Mouse (Mus musculus) thymus, adult 2 months (tissue): ENCODE results near the gene Heg1. TPM values are rescaled to one million over a fixed set of nuclear protein-coding genes. Genes with fewer than 3 reads are reported as not detected.

ENCODE experiments used
- DNase-seq: peaks from one replicate; pipeline ENCODE4 v3.0.0; 2021
- H3K27ac ChIP-seq: fragments of 200-500 bp; 2 replicates; pipeline ENCODE4 v1.5.1; 2012; ENCODE audit warnings: low read length, control low read depth; ENCODE audit not compliant: control insufficient read depth, insufficient read depth
- H3K27me3 ChIP-seq: fragments of 200-500 bp; 2 replicates; pipeline ENCODE4 v1.6.1; 2012; ENCODE audit warnings: mild to moderate bottlenecking, low read length, moderate library complexity, mixed read lengths; ENCODE audit not compliant: control insufficient read depth, insufficient read depth
- H3K36me3 ChIP-seq: fragments of 200-500 bp; 2 replicates; pipeline ENCODE4 v1.6.1; 2012; ENCODE audit warnings: mild to moderate bottlenecking, low read length, moderate library complexity; ENCODE audit not compliant: control insufficient read depth, insufficient read depth
- H3K4me1 ChIP-seq: fragments of 200-500 bp; replicated peaks from 2 replicates; pipeline ENCODE4 v1.6.1; 2012; ENCODE audit warnings: low read length; ENCODE audit not compliant: control insufficient read depth, insufficient read depth
- H3K4me3 ChIP-seq: fragments of 200-500 bp; 2 replicates; pipeline ENCODE4 v1.5.1; 2012; ENCODE audit warnings: mild to moderate bottlenecking, low read length, control low read depth, moderate library complexity; ENCODE audit not compliant: control insufficient read depth, insufficient read depth
- CTCF ChIP-seq: fragments of 200-500 bp; IDR thresholded peaks from 2 replicates; pipeline ENCODE4 v1.5.1; 2012; ENCODE audit warnings: mild to moderate bottlenecking, control low read depth, low read length, moderate library complexity, borderline replicate concordance; ENCODE audit not compliant: control insufficient read depth, poor library complexity, insufficient read depth; ENCODE audit errors: extremely low read depth
- POLR2A ChIP-seq: fragments of 200-500 bp; IDR thresholded peaks from 2 replicates; pipeline ENCODE4 v1.6.1; 2012; ENCODE audit warnings: mild to moderate bottlenecking, low read length, control low read depth, moderate library complexity; ENCODE audit not compliant: control insufficient read depth, poor library complexity, insufficient read depth; ENCODE audit errors: extremely low read depth
- WGBS: fragments of 180-500 bp; shearing (Covaris S2); methylation state at CpG from one replicate; pipeline ENCODE4 v1.1.7; 2018; 5-methylcytosine and 5-hydroxymethylcytosine counted together
- polyA plus RNA-seq: library from polyadenylated mRNA; depleted of rRNA; stranded (reverse); fragments of >200 nt; gene quantifications from 2 replicates; pipeline ENCODE4 v1.2.3, GENCODE M21; 2012; rRNA removed

The Heg1 gene
- polyA plus RNA-seq, 1 experiment, result 39.1 TPM

DNA sequence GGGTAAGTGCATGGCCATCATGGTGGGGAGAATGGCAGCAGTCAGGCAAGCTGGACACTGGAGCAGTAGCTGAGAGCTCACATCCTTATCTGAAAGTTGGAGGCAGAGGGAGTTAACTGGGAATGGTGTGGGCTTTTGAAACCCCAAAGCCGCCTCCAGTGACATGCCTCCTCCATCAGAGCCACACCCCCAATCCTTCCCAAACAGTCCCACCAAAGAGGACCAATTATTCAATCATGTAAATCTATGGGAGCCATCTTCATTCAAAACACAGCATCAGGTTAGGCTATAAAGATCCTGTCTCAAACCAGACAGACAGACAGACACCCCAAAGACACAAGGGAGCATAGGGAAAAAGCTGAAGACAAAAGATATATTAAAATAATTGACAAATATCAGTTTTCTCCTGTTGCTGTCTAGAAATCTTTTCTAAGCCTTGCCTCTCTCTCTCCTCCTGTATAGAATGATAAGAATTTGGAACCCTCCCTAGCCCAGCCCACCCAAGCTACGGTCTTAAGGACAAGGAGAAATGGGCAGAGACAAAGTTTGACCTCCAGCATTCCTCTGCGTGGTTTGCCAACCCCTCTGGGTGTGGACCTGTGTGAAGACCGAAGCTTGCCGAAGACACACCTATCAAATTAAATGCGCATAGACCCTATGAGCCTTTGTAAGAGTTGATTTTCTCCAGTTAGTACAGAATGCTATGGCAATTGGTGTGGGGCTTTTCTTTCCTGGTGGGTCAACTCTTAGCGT lies 134.4 kb downstream of the Heg1 start:
- Histone ChIP-seq H3K27me3 (no peaks in the 10 kb centered on the region), H3K27ac (no peak overlapping the region), H3K36me3 (no peaks in the 10 kb centered on the region), H3K4me1 (no peaks in the 10 kb centered on the region), H3K4me3 (no peak overlapping the region)
- WGBS, result 96% methylated on average over 7 of the region's 7 CpGs
- no peak for TF ChIP-seq POLR2A
- TF ChIP-seq CTCF, result no peak
- DNase-seq, result no peak

DNA sequence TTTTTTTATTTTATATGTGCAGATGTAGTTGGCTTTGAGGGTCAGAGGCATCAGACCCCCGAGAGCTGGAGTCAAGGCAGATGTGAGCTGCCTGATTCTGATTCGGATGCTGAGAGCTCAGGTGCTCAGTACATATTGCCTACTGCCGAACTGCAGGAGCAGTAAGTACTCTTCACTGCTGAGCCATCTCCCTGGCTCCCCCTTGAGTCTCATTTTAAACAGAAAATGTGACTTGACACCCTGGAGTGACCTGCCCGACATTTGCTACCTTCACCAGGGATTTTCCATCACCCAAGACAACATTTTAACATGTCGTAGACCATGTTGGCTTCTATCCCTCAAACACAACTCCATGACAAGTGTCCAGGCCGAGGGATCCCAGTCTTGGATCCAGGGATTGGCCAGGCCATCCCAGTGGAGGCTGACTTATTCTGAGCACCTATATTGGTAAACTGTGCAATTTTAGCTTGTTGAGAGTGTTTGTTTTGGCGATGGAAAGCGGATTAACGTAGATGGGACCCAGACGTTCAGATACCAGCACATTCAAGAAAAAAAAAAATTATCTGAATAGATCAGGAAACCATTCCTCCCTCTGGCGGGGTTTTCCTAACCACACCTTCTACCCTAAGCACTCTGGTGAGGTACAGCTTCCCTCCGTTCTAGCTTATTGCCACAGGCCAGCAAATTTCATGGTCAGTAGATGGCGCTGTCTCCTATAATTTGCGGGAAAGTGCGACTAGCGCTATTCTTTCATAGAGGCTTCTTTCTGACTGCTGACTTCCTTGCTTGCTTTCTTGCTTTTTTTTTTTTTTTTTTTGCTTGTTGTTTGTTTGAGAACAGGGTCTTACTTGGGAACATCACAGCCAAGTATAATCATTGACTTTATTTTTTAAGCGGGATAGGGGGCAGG lies 136.4 kb downstream of the Heg1 start:
- Histone ChIP-seq H3K4me3 (no peak overlapping the region), H3K27me3 (no peaks in the 10 kb centered on the region), H3K36me3 (no peaks in the 10 kb centered on the region), H3K4me1 (no peaks in the 10 kb centered on the region), H3K27ac (no peak overlapping the region)
- TF ChIP-seq CTCF (no peak), POLR2A (no peak)
- 27% methylated on average over 17 of the region's 17 CpGs for WGBS
- DNase-seq, result peak; percentile 85

Other genes starting within 250 kb of the Heg1 start
- gene Slc12a8, start 167.0 kb upstream of the Heg1 start, polyA plus RNA-seq, result 0.50 and 0.51 TPM in 2 replicates
- 5.0 and 5.5 TPM in 2 replicates for gene Muc13, start 109.7 kb downstream of the Heg1 start, polyA plus RNA-seq
- gene Itgb5, start 145.3 kb downstream of the Heg1 start, polyA plus RNA-seq, result 20.1 and 28.3 TPM in 2 replicates